Comparison of ENCODE assay signal across 16 mouse cellular contexts in the genomic region with DNA sequence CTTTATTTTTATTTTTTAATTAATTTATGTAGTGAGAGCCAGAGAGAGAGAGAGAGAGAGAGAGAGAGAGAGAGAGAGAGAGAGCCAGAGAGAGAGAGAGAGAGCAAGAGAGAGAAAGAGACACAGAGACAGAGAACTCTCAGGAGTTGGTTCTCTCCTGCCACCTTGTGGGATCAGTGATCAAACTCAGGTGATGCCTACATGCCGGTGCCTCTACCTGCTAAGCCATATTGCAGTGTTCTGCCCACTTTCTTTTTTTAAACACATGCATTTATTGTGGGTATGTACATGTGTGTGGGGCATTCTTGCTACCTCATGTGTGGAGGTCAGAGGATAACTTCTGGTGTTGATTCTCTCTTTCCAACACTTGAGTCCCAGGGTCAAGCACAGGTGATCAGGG. TPM values are rescaled to one million over a fixed set of nuclear protein-coding genes. Genes with fewer than 3 reads are reported as not detected.
DNase-seq lines count a peak whose midpoint lies in the region; ATAC-seq and TF ChIP-seq lines count a peak whose summit lies in the region.
"Had no signal": no experiment of that assay in that cellular context is flagged by ENCODE, and none has a peak within 500 bp of the region (broad histone marks: within the 10 kb centered on the region; RNA-seq: fewer than 3 reads in every experiment).

No protein-coding gene starts in this region.

- H3K4me3 ChIP-seq in kidney, postnatal 0 days (replicated peaks; ENCODE audit: low read depth, low read length) = no peak overlapping the region
- H3K4me3 ChIP-seq in kidney, embryonic 14.5 days (ENCODE audit: low read length) = no peak overlapping the region
- H3K4me3 ChIP-seq in spleen, adult 2 months (ENCODE audit: extremely low read depth, insufficient read depth, insufficient read length) = no peak overlapping the region
- H3K4me3 ChIP-seq in bone marrow, adult 2 months (replicated peaks; ENCODE audit: control insufficient read depth, low read depth, low read length) = no peak overlapping the region
- H3K4me3 ChIP-seq in forebrain, embryonic 11.5 days (ENCODE audit: low read depth, low read length) = no peak overlapping the region
- H3K4me3 ChIP-seq: heart, embryonic 12.5 days; left cerebral cortex, adult 2 months had no signal

- no peak for TF ChIP-seq POLR2A in spleen, adult 2 months (IDR thresholded peaks at IDR 0.05; ENCODE audit: low read depth, low read length)
- no peak for TF ChIP-seq POLR2A in bone marrow, adult 2 months (IDR thresholded peaks at IDR 0.05; ENCODE audit: borderline replicate concordance, control insufficient read depth, low read depth, low read length)

- WGBS in kidney, postnatal 0 days = 79% methylated on average over 1 of the region's 1 CpGs
- 59% methylated on average over 1 of the region's 1 CpGs for WGBS in kidney, embryonic 14.5 days
- 93% methylated on average over 1 of the region's 1 CpGs for WGBS in spleen, adult 2 months
- 90% methylated on average over 1 of the region's 1 CpGs for WGBS in bone marrow, adult 2 months
- 78% methylated on average over 1 of the region's 1 CpGs for WGBS in forebrain, embryonic 11.5 days

- no peaks in the 10 kb centered on the region for H3K4me1 ChIP-seq in kidney, postnatal 0 days (replicated peaks; ENCODE audit: insufficient read depth, low read length)
- no peaks in the 10 kb centered on the region for H3K4me1 ChIP-seq in kidney, embryonic 14.5 days (ENCODE audit: control insufficient read depth, insufficient read depth, low read length)
- H3K4me1 ChIP-seq in spleen, adult 2 months (ENCODE audit: control insufficient read depth, insufficient read depth, insufficient read length) = no peaks in the 10 kb centered on the region
- H3K4me1 ChIP-seq in bone marrow, adult 2 months (ENCODE audit: control insufficient read depth, insufficient read depth, low read length) = no peaks in the 10 kb centered on the region
- no peaks in the 10 kb centered on the region for H3K4me1 ChIP-seq in forebrain, embryonic 11.5 days (replicated peaks; ENCODE audit: control insufficient read depth, insufficient read depth, low read length)
- H3K4me1 ChIP-seq: heart, embryonic 12.5 days had no signal

- H3K9ac ChIP-seq in kidney, postnatal 0 days (ENCODE audit: low read depth, low read length) = no peak overlapping the region
- H3K9ac ChIP-seq in kidney, embryonic 14.5 days (ENCODE audit: low read depth, low read length) = no peak overlapping the region
- no peak overlapping the region for H3K9ac ChIP-seq in forebrain, embryonic 11.5 days (ENCODE audit: low read length)
- H3K9ac ChIP-seq: heart, embryonic 12.5 days; lung, embryonic 14.5 days had no signal

- no peak for DNase-seq in kidney, postnatal 0 days (ENCODE audit: low spot score)
- no peak for DNase-seq in spleen, adult 2 months (ENCODE audit: low read depth in 1 of 2, low spot score in 2 of 2)
- DNase-seq in spleen, postnatal 36 days (ENCODE audit: low spot score in 2 of 2) = no peak
- no peak for DNase-seq in adrenal gland, postnatal 36 days
- DNase-seq in forebrain, embryonic 11.5 days (ENCODE audit: low spot score) = no peak
- DNase-seq: cerebellum, adult 9-10 months; gastrocnemius, postnatal 36 days; kidney, adult 8-10 months; lung, embryonic 14.5 days; thymus, postnatal 36 days had no signal

- H3K4me2 ChIP-seq in kidney, postnatal 0 days (ENCODE audit: low read length) = no peak overlapping the region
- H3K4me2 ChIP-seq in kidney, embryonic 14.5 days (replicated peaks; ENCODE audit: low read depth, low read length) = no peak overlapping the region
- no peak overlapping the region for H3K4me2 ChIP-seq in forebrain, embryonic 11.5 days (ENCODE audit: low read depth, low read length, severe bottlenecking)
- H3K4me2 ChIP-seq: heart, embryonic 12.5 days; lung, embryonic 14.5 days had no signal

- no peak for ATAC-seq in kidney, postnatal 0 days (replicated peaks; ENCODE audit: low FRiP score, low read depth)
- no peak for ATAC-seq in kidney, embryonic 14.5 days (ENCODE audit: low FRiP score, low TSS enrichment)
- no peak for ATAC-seq in forebrain, embryonic 11.5 days (replicated peaks; ENCODE audit: low FRiP score)
- ATAC-seq: hindbrain, embryonic 16.5 days; midbrain, embryonic 16.5 days had no signal

- no peaks in the 10 kb centered on the region for H3K36me3 ChIP-seq in kidney, postnatal 0 days (ENCODE audit: insufficient read depth, low read length)
- H3K36me3 ChIP-seq in kidney, embryonic 14.5 days (ENCODE audit: control insufficient read depth, insufficient read depth, low read length) = no peaks in the 10 kb centered on the region
- H3K36me3 ChIP-seq in spleen, adult 2 months (ENCODE audit: control insufficient read depth, insufficient read depth, low read length) = no peaks in the 10 kb centered on the region
- no peaks in the 10 kb centered on the region for H3K36me3 ChIP-seq in forebrain, embryonic 11.5 days (ENCODE audit: control insufficient read depth, insufficient read depth, low read length)
- H3K36me3 ChIP-seq: heart, embryonic 12.5 days had no signal

- H3K27ac ChIP-seq in kidney, postnatal 0 days = no peak overlapping the region
- no peak overlapping the region for H3K27ac ChIP-seq in kidney, embryonic 14.5 days (ENCODE audit: low read depth, low read length)
- no peak overlapping the region for H3K27ac ChIP-seq in spleen, adult 2 months (ENCODE audit: insufficient read depth, low read length)
- no peak overlapping the region for H3K27ac ChIP-seq in bone marrow, adult 2 months (ENCODE audit: control insufficient read depth, insufficient read depth, low read depth, low read length, poor library complexity)
- H3K27ac ChIP-seq in forebrain, embryonic 11.5 days (ENCODE audit: low read depth, low read length) = no peak overlapping the region
- H3K27ac ChIP-seq: left cerebral cortex, adult 2 months had no signal

- H3K9me3 ChIP-seq in kidney, postnatal 0 days (replicated peaks; ENCODE audit: low read length) = no peaks in the 10 kb centered on the region
- H3K9me3 ChIP-seq in kidney, embryonic 14.5 days (ENCODE audit: control insufficient read depth, low read length) = peaks cover 6% of the 10 kb centered on the region; the same call in 1 of the 2 replicates
- no peaks in the 10 kb centered on the region for H3K9me3 ChIP-seq in forebrain, embryonic 11.5 days (ENCODE audit: control insufficient read depth, low read length)

- TF ChIP-seq CTCF in kidney, postnatal 0 days (IDR thresholded peaks at IDR 0.05; ENCODE audit: low read depth) = peak; percentile 19; the same call in 1 of the 2 replicates
- peak; percentile 14; the same call in 1 of the 2 replicates for TF ChIP-seq CTCF in spleen, adult 2 months (IDR thresholded peaks at IDR 0.05; ENCODE audit: extremely low read depth, insufficient read depth, insufficient read length, insufficient replicate concordance)
- TF ChIP-seq CTCF in bone marrow, adult 2 months (IDR thresholded peaks at IDR 0.05; ENCODE audit: control insufficient read depth, insufficient read depth, low read length) = peak; percentile 25; the same call in 1 of the 2 replicates

- no peaks in the 10 kb centered on the region for H3K27me3 ChIP-seq in kidney, postnatal 0 days (ENCODE audit: insufficient read depth, low read length)
- no peaks in the 10 kb centered on the region for H3K27me3 ChIP-seq in kidney, embryonic 14.5 days (ENCODE audit: control insufficient read depth, insufficient read depth, low read length)
- H3K27me3 ChIP-seq in spleen, adult 2 months (ENCODE audit: control insufficient read depth, insufficient read depth, low read length) = no peaks in the 10 kb centered on the region
- no peaks in the 10 kb centered on the region for H3K27me3 ChIP-seq in forebrain, embryonic 11.5 days (ENCODE audit: control insufficient read depth, insufficient read depth, low read length)
- H3K27me3 ChIP-seq: heart, embryonic 12.5 days had no signal

RNA-seq across cellular contexts. Expression of gene Gsap, which starts 32.4 kb away (rescaled TPM):
- 1.8 and 2.0 TPM in 2 replicates for polyA plus RNA-seq in kidney, postnatal 0 days (2015; fragmentation: Nextera tagmentation; extraction: Ambion mirVana)
- polyA plus RNA-seq in kidney, embryonic 14.5 days (2014; fragmentation: Nextera tagmentation; extraction: Ambion mirVana) = 1.2 and 1.5 TPM in 2 replicates
- 7.0 and 7.9 TPM in 2 replicates for polyA plus RNA-seq in spleen, adult 2 months (2012; rRNA removed)
- polyA plus RNA-seq in bone marrow, adult 2 months (2011; ENCODE audit: insufficient read depth, insufficient read length, low replicate concordance, missing spikeins) = 9.4 and 16.2 TPM in 2 replicates
- 1 to 10 TPM; 4.4 TPM for total RNA-seq in adrenal gland, postnatal 36 days (2021)
- 1.5 and 1.6 TPM in 2 replicates for polyA plus RNA-seq in forebrain, embryonic 11.5 days (2014; fragmentation: Nextera tagmentation; extraction: Ambion mirVana)
